ENCODE assay signal across 26 mouse cellular contexts in genomic region chr12:26376541-26377323, GRCm38 (mm10). TPM values are rescaled to one million over a fixed set of nuclear protein-coding genes. Genes with fewer than 3 reads are reported as not detected.
A peak's percentile ranks its signal among the peaks of the same experiment; 100 is the strongest.
DNase-seq lines count a peak whose midpoint lies in the region; ATAC-seq and TF ChIP-seq lines count a peak whose summit lies in the region.
"Had no signal": no experiment of that assay in that cellular context is flagged by ENCODE, and none has a peak within 500 bp of the region (broad histone marks: within the 10 kb centered on the region; RNA-seq: fewer than 3 reads in every experiment).

No protein-coding gene starts in this region.

- no peaks in the 10 kb centered on the region for H3K9me3 ChIP-seq in lung, embryonic 16.5 days (ENCODE audit: control insufficient read depth, low read length)
- H3K9me3 ChIP-seq in lung, postnatal 0 days (ENCODE audit: low read length) = no peaks in the 10 kb centered on the region
- no peaks in the 10 kb centered on the region for H3K9me3 ChIP-seq in intestine, embryonic 15.5 days
- H3K9me3 ChIP-seq: forebrain, embryonic 10.5 days; forebrain, embryonic 13.5 days; heart, embryonic 10.5 days; heart, embryonic 13.5 days had no signal

- intact Hi-C loops in left cerebral cortex, adult 2 months (cut with DNase I) = loop anchor here (1.0 to 2.0 kb wide), 2 partner anchors 23 to 38 kb away; partner anchors contain the start of gene Rnf144a
- intact Hi-C loops in left cerebral cortex, postnatal 25 days (cut with DNase I) = loop anchor here (2.0 to 5.0 kb wide), 2 partner anchors 22 to 36 kb away; no protein-coding TSS in a partner anchor

- peak overlapping the region; percentile 69 for H3K27ac ChIP-seq in left cerebral cortex, adult 2 months
- 0 out of 2 replicates have a peak overlapping the region, but pooled peaks have one; percentile 12 for H3K27ac ChIP-seq in lung, embryonic 16.5 days (ENCODE audit: low read length)
- no peak overlapping the region for H3K27ac ChIP-seq in lung, postnatal 0 days (ENCODE audit: low read length)
- no peak overlapping the region for H3K27ac ChIP-seq in intestine, embryonic 15.5 days
- H3K27ac ChIP-seq: forebrain, embryonic 10.5 days; forebrain, embryonic 13.5 days; heart, adult 2 months; heart, embryonic 13.5 days; hindbrain, embryonic 14.5 days had no signal

- ATAC-seq in lung, embryonic 16.5 days (ENCODE audit: low read depth) = peak; percentile 51; the same call in 1 of the 2 replicates
- ATAC-seq in lung, postnatal 0 days = no peak
- ATAC-seq in intestine, embryonic 15.5 days = peak; percentile 41
- peak; percentile 84 for ATAC-seq in megakaryocyte-erythroid progenitor cell, adult 5-6 weeks (replicated peaks; ENCODE audit: low FRiP score, low TSS enrichment, poor library complexity, severe bottlenecking)
- ATAC-seq: forebrain, embryonic 13.5 days; forebrain, embryonic 16.5 days; Patski had no signal

- 62% methylated on average over 8 of the region's 8 CpGs for WGBS in lung, embryonic 16.5 days
- WGBS in lung, postnatal 0 days = 68% methylated on average over 8 of the region's 8 CpGs
- 66% methylated on average over 8 of the region's 8 CpGs for WGBS in intestine, embryonic 15.5 days

- no peaks in the 10 kb centered on the region; the same call in 1 of the 2 replicates for H3K36me3 ChIP-seq in lung, embryonic 16.5 days (ENCODE audit: control insufficient read depth, insufficient read depth, low read length)
- 0 out of 2 replicates have a peak, but pooled peaks cover 6% of the 10 kb centered on the region for H3K36me3 ChIP-seq in lung, postnatal 0 days (ENCODE audit: insufficient read depth, low read length)
- H3K36me3 ChIP-seq in intestine, embryonic 15.5 days = 0 out of 2 replicates have a peak, but pooled peaks cover 3% of the 10 kb centered on the region
- H3K36me3 ChIP-seq: G1E; heart, embryonic 13.5 days had no signal

- DNase-seq in left cerebral cortex, adult 2 months (ENCODE audit: extremely low spot score in 1 of 2, low spot score in 2 of 2) = no peak
- DNase-seq in left cerebral cortex, postnatal 25 days (ENCODE audit: low spot score in 2 of 2) = no peak
- no peak for DNase-seq in lung, postnatal 0 days (ENCODE audit: low spot score)
- DNase-seq in c-Kit-positive CD71-positive TER-119-positive erythroid progenitor cells, embryonic 14.5 days (ENCODE audit: low spot score) = no peak
- DNase-seq: adrenal gland, postnatal 36 days; B cell, adult 2 months; cerebellum, adult 11-12 months; cerebellum, adult 8-10 months; cerebellum, postnatal 14 days; gastrocnemius, postnatal 10 days; gastrocnemius, postnatal 36 days; heart, adult 2 months; heart, postnatal 14 days; heart, postnatal 4 days had no signal

- peaks cover 25% of the 10 kb centered on the region for H3K4me1 ChIP-seq in lung, embryonic 16.5 days (replicated peaks; ENCODE audit: control insufficient read depth, insufficient read depth, low read length)
- peaks cover 12% of the 10 kb centered on the region; the same call in 1 of the 2 replicates for H3K4me1 ChIP-seq in lung, postnatal 0 days (ENCODE audit: insufficient read depth, low read depth, low read length)
- H3K4me1 ChIP-seq in intestine, embryonic 15.5 days (replicated peaks) = no peaks in the 10 kb centered on the region
- H3K4me1 ChIP-seq: forebrain, embryonic 10.5 days; forebrain, embryonic 13.5 days had no signal

- no peak for TF ChIP-seq CTCF in left cerebral cortex, adult 2 months (IDR thresholded peaks at IDR 0.05)
- no peak for TF ChIP-seq CTCF in lung, postnatal 0 days (IDR thresholded peaks at IDR 0.05)

- H3K27me3 ChIP-seq in lung, embryonic 16.5 days (ENCODE audit: control insufficient read depth, insufficient read depth, low read depth, low read length) = no peaks in the 10 kb centered on the region
- no peaks in the 10 kb centered on the region for H3K27me3 ChIP-seq in lung, postnatal 0 days (replicated peaks; ENCODE audit: insufficient read depth, low read length)
- H3K27me3 ChIP-seq in intestine, embryonic 15.5 days (replicated peaks) = no peaks in the 10 kb centered on the region
- H3K27me3 ChIP-seq: CH12.LX; forebrain, embryonic 13.5 days; heart, embryonic 13.5 days; Patski had no signal

- no peak overlapping the region for H3K9ac ChIP-seq in lung, embryonic 16.5 days (ENCODE audit: low read length)
- no peak overlapping the region for H3K9ac ChIP-seq in lung, postnatal 0 days (replicated peaks; ENCODE audit: low read depth)
- H3K9ac ChIP-seq in intestine, embryonic 15.5 days = no peak overlapping the region
- H3K9ac ChIP-seq: forebrain, embryonic 13.5 days; heart, embryonic 13.5 days; hindbrain, embryonic 14.5 days had no signal

- H3K4me3 ChIP-seq in left cerebral cortex, adult 2 months = no peak overlapping the region
- no peak overlapping the region for H3K4me3 ChIP-seq in lung, embryonic 16.5 days (ENCODE audit: low read length)
- H3K4me3 ChIP-seq in lung, postnatal 0 days (ENCODE audit: low read depth, low read length) = no peak overlapping the region
- no peak overlapping the region for H3K4me3 ChIP-seq in intestine, embryonic 15.5 days (replicated peaks)
- H3K4me3 ChIP-seq: forebrain, embryonic 10.5 days; forebrain, embryonic 13.5 days; heart, adult 2 months; heart, embryonic 10.5 days; heart, embryonic 13.5 days had no signal

- no peak overlapping the region for H3K4me2 ChIP-seq in lung, embryonic 16.5 days (ENCODE audit: low read depth, low read length)
- no peak overlapping the region for H3K4me2 ChIP-seq in lung, postnatal 0 days (replicated peaks; ENCODE audit: low read depth, low read length)
- no peak overlapping the region for H3K4me2 ChIP-seq in intestine, embryonic 15.5 days (replicated peaks)
- H3K4me2 ChIP-seq: forebrain, embryonic 13.5 days; heart, embryonic 13.5 days; hindbrain, embryonic 14.5 days had no signal

- TF ChIP-seq EP300 in lung, postnatal 0 days (IDR thresholded peaks at IDR 0.05) = no peak

RNA-seq across cellular contexts. Expression of gene Rnf144a, which starts 38.3 kb away (rescaled TPM):
- 10 to 100 TPM; 26.8 to 34.2 TPM for total RNA-seq in left cerebral cortex, adult 2 months (2021)
- total RNA-seq in left cerebral cortex, postnatal 25 days (2021) = 10 to 100 TPM; 30.0 to 32.2 TPM
- polyA plus RNA-seq in lung, embryonic 16.5 days (2015; fragmentation: Nextera tagmentation; extraction: Ambion mirVana) = 49.5 and 51.3 TPM in 2 replicates
- polyA plus RNA-seq in lung, postnatal 0 days (2015; fragmentation: Nextera tagmentation; extraction: Ambion mirVana) = 69.6 and 73.7 TPM in 2 replicates
- polyA plus RNA-seq in intestine, embryonic 15.5 days (2015; fragmentation: Nextera tagmentation; extraction: Ambion mirVana) = 17.5 and 20.1 TPM in 2 replicates
- 12.5 and 13.4 TPM in 2 replicates for total RNA-seq in megakaryocyte-erythroid progenitor cell, adult 5-6 weeks (2014; fragmentation: Nextera tagmentation)
- 9.9 and 18.6 TPM in 2 replicates for total RNA-seq in megakaryocyte-erythroid progenitor cell, adult 5-6 weeks (2017)
- polyA plus RNA-seq: G1E had no signal

Comparison
In these comparisons a context has a peak if more than half of its experiments do, and no peak if none do; other contexts are left out.
1. H3K27ac ChIP-seq: peak in left cerebral cortex, adult 2 months (single experiment) and lung, embryonic 16.5 days (single experiment); none in lung, postnatal 0 days (single experiment) and intestine, embryonic 15.5 days (single experiment).